Mouse (Mus musculus) hindbrain, postnatal 0 days (tissue): ENCODE results near the gene Scgb1b11. TPM values are rescaled to one million over a fixed set of nuclear protein-coding genes. Genes with fewer than 3 reads are reported as not detected.
"Not testable (repeated sequence)": the region's sequence is repeated elsewhere in the genome, so short reads cannot be mapped to it uniquely, and the experiment has no call there.

Experiments
- ATAC-seq: fragments of 200-750 bp; cut with Nextera tagmentation; 2 replicates; pipeline ENCODE4 v1.8.0; 2017; ENCODE audit warnings: mild to moderate bottlenecking, moderate TSS enrichment, moderate library complexity
- DNase-seq: peaks from one replicate; pipeline ENCODE4 v3.0.0-alpha.2; 2015; ENCODE audit warnings: low spot score
- H3K27ac ChIP-seq: fragments of 300-500 bp; sonication (generic); 2 replicates; pipeline ENCODE4 v1.5.1; 2014; ENCODE audit warnings: mild to moderate bottlenecking
- H3K27me3 ChIP-seq: fragments of 300-500 bp; sonication (generic); 2 replicates; pipeline ENCODE4 v1.6.1; 2014; ENCODE audit warnings: low read length, mixed read lengths; ENCODE audit not compliant: insufficient read depth
- H3K36me3 ChIP-seq: fragments of 300-500 bp; sonication (generic); 2 replicates; pipeline ENCODE4 v1.6.1; 2014; ENCODE audit warnings: low read length, mixed read lengths; ENCODE audit not compliant: insufficient read depth
- H3K4me1 ChIP-seq: fragments of 300-500 bp; sonication (generic); 2 replicates; pipeline ENCODE4 v1.6.1; 2014; ENCODE audit warnings: antibody characterized with exemption, low read length, mixed read lengths; ENCODE audit not compliant: insufficient read depth
- H3K4me2 ChIP-seq: fragments of 300-500 bp; sonication (generic); 2 replicates; pipeline ENCODE4 v1.6.1; 2014; ENCODE audit warnings: low read depth, mild to moderate bottlenecking, low read length, moderate library complexity, mixed read lengths
- H3K4me3 ChIP-seq: fragments of 300-500 bp; sonication (generic); 2 replicates; pipeline ENCODE4 v1.5.1; 2014; ENCODE audit warnings: low read length
- H3K9ac ChIP-seq: fragments of 300-500 bp; sonication (generic); replicated peaks from 2 replicates; pipeline ENCODE4 v1.6.1; 2014; ENCODE audit warnings: mild to moderate bottlenecking, low read length, moderate library complexity, mixed read lengths
- H3K9me3 ChIP-seq: fragments of 300-500 bp; sonication (generic); 2 replicates; pipeline ENCODE4 v1.6.1; 2016; ENCODE audit warnings: low read length, mixed read lengths
- WGBS: fragments of 180-500 bp; shearing (Covaris S2); extraction: QIAGEN DNeasy Blood & Tissue Kit; methylation state at CpG from one replicate; pipeline ENCODE4 v1.1.7; 2014; 5-methylcytosine and 5-hydroxymethylcytosine counted together
- polyA plus RNA-seq: library from polyadenylated mRNA; unstranded; fragments of >200 nt; fragmentation: Nextera tagmentation; extraction: Ambion mirVana; gene quantifications from 2 replicates; pipeline ENCODE4 v1.2.1, GENCODE M21; 2015
- total RNA-seq: library from RNA; depleted of rRNA; stranded (reverse); fragments of >200 nt; gene quantifications from 2 replicates; pipeline ENCODE4 v1.2.3, GENCODE M21; 2014; rRNA removed

Gene Scgb1b11
- not detected in 2 replicates for total RNA-seq
- not detected in 2 replicates for polyA plus RNA-seq

GRCm38 (mm10) chr7:32222540-32222939, at the start of gene Scgb1b11:
TSS of gene Scgb1b11 (plus strand) at chr7:32222840.
- not testable (repeated sequence) for H3K9me3 ChIP-seq, H3K4me1 ChIP-seq, DNase-seq, H3K4me2 ChIP-seq, H3K36me3 ChIP-seq, H3K27ac ChIP-seq, H3K4me3 ChIP-seq, ATAC-seq, H3K9ac ChIP-seq, H3K27me3 ChIP-seq
- WGBS = no CpG with 5 or more reads among the region's 2 CpGs

GRCm38 (mm10) chr7:32211045-32211444, 11.6 kb upstream of the Scgb1b11 start, which contains the start of gene Scgb2b11:
TSS of gene Scgb2b11 (minus strand) at chr7:32211145.
- H3K4me2 ChIP-seq, H3K9ac ChIP-seq, DNase-seq, ATAC-seq, H3K9me3 ChIP-seq, H3K4me3 ChIP-seq, H3K27ac ChIP-seq, H3K36me3 ChIP-seq, H3K27me3 ChIP-seq, H3K4me1 ChIP-seq: not testable (repeated sequence)
- WGBS = 79% methylated on average over 2 of the region's 2 CpGs

Other genes starting within 250 kb of the Scgb1b11 start
- gene Scgb1b10, start 122.0 kb upstream of the Scgb1b11 start, total RNA-seq = not detected in 2 replicates
- not detected in 2 replicates for gene Scgb1b10, start 122.0 kb upstream of the Scgb1b11 start, polyA plus RNA-seq
- not detected in 2 replicates for gene Scgb2b11, start 11.7 kb upstream of the Scgb1b11 start, total RNA-seq
- gene Scgb2b11, start 11.7 kb upstream of the Scgb1b11 start, polyA plus RNA-seq = not detected in 2 replicates
- gene Scgb2b12, start 104.4 kb downstream of the Scgb1b11 start, total RNA-seq = not detected in 2 replicates
- gene Scgb2b12, start 104.4 kb downstream of the Scgb1b11 start, polyA plus RNA-seq = not detected in 2 replicates
- not detected in 2 replicates for gene Scgb1b12, start 111.3 kb downstream of the Scgb1b11 start, total RNA-seq
- gene Scgb1b12, start 111.3 kb downstream of the Scgb1b11 start, polyA plus RNA-seq = not detected in 2 replicates
- gene Scgb1b29, start 218.7 kb downstream of the Scgb1b11 start, total RNA-seq = not detected in 2 replicates
- not detected in 2 replicates for gene Scgb1b29, start 218.7 kb downstream of the Scgb1b11 start, polyA plus RNA-seq